Mouse (Mus musculus): ENCODE data around the gene Idh2.
"Not testable (repeated sequence)": the region's sequence is repeated elsewhere in the genome, so short reads cannot be mapped to it uniquely, and the experiment has no call there.

Gene Idh2

DNA sequence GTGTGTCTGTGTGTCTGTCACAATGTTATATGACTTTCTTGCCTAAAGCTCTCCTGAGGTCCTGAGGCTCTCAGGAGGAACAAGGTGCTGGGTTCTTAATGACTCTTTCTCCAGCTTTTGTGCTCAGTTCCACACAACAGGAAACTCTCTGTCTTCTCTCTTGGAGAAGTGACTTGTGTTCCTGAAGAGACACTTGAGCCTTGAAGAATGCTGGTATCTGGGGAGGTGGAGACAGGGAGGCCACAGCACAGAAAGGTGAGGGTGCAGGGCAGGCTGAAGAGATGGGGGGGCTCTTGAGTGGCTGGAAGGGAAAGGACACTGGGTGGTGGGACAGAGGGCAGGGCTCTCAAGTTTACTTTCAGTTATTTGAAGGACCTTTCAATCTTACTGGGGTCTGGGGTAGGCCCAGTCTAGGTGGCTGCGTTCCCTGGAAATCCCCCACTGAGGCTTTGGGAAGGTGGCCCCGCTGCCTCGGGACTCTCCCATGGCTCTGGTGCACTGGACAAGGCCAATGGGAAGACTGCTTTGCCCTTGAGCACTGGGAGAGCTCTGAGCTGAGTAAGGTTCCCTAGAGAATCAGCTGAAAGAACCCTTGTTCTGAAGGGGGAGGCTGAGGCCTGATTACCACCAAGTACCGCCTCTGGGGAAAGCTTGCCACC, 56.7 kb downstream of the Idh2 start:
- peak; percentile 67 for DNase-seq

GRCm38 (mm10) chr7:80057781-80058180, 57.4 kb downstream of the Idh2 start:
- DNase-seq = no peak

- DNase-seq = peak; percentile 89
These were observed 58.0 kb downstream of the Idh2 start for GRCm38 (mm10) chr7:80057002-80057691.

- peak; percentile 51 for DNase-seq
These were observed 59.4 kb downstream of the Idh2 start for GRCm38 (mm10) chr7:80055781-80056180.

DNA sequence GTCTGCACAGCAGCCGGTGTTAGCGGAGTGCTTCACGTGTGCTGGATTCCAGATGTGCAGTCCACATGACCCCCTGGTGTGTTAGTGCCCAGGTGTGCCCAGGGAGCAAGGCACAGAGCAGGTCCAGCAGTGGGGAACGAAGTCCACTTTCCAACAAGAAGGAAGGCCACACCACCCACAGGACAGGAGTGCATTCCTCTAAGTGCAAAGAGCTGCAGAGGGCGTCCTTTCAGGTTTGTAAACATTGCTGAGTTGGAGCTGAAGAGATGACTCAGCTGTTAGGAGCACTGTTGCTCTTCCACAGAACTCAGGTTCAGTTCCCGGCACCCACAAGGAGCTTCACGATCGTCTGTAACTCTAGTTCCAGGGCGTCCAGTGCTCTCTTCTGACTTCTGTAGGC, 62.0 kb downstream of the Idh2 start:
- peak; percentile 50 for DNase-seq

GRCm38 (mm10) chr7:80052261-80052660, 62.9 kb downstream of the Idh2 start:
- peak; percentile 91 for DNase-seq

DNA sequence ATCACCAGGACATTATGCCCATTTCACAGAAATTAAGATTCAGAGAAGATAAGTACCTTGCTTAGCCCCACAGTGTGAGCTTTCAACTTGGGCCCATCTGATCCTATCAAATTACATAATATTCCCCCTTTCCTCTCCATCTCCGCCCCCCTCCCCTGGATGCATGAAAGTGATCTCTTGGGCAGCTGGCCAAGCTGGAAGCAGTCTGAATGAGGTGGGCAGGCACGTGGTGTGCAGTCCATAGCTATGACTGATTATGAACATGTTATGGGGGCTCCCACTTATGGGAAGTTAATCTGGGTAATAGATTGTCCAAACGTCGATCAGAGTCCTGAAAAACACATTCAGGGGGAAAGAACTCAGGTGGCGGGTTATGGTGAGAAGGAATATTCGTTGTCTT, 63.4 kb downstream of the Idh2 start:
- DNase-seq = no peak

- DNase-seq = not testable (repeated sequence)
These were observed 64.8 kb downstream of the Idh2 start for GRCm38 (mm10) chr7:80050382-80050781.

- DNase-seq = peak; percentile 48
These were observed 65.4 kb downstream of the Idh2 start for GRCm38 (mm10) chr7:80049746-80050145.

GRCm38 (mm10) chr7:80047041-80047440, 68.2 kb downstream of the Idh2 start:
- no peak for DNase-seq
